Mouse (Mus musculus) layer of hippocampus, adult 2 months (tissue): ENCODE measurements around the gene Npw. TPM values are rescaled to one million over a fixed set of nuclear protein-coding genes. Genes with fewer than 3 reads are reported as not detected.
"Not testable (repeated sequence)": the region's sequence is repeated elsewhere in the genome, so short reads cannot be mapped to it uniquely, and the experiment has no call there.

Experiments used
- DNase-seq, 2 experiments: peaks; one replicate each; pipeline ENCODE4 v3.0.0; 2022; ENCODE audit warnings: low spot score in 2 of 2
- H3K27ac ChIP-seq: fragments of 200-600 bp; 2 replicates; pipeline ENCODE4 v1.8.1; 2022
- H3K4me3 ChIP-seq: fragments of 200-600 bp; 2 replicates; pipeline ENCODE4 v1.8.1; 2022; ENCODE audit warnings: mild to moderate bottlenecking
- CTCF ChIP-seq: fragments of 200-600 bp; conservative IDR thresholded peaks from 2 replicates; pipeline ENCODE4 v1.8.1; 2022; ENCODE audit warnings: antibody characterized with exemption, mild to moderate bottlenecking, moderate library complexity
- total RNA-seq, 2 experiments: library from RNA; stranded (reverse); gene quantifications; 2 replicates each; pipeline ENCODE4 v1.2.3; 2021

Npw gene
- total RNA-seq, 2 experiments from 2014 or later: 2.0 to 2.3 TPM

DNA sequence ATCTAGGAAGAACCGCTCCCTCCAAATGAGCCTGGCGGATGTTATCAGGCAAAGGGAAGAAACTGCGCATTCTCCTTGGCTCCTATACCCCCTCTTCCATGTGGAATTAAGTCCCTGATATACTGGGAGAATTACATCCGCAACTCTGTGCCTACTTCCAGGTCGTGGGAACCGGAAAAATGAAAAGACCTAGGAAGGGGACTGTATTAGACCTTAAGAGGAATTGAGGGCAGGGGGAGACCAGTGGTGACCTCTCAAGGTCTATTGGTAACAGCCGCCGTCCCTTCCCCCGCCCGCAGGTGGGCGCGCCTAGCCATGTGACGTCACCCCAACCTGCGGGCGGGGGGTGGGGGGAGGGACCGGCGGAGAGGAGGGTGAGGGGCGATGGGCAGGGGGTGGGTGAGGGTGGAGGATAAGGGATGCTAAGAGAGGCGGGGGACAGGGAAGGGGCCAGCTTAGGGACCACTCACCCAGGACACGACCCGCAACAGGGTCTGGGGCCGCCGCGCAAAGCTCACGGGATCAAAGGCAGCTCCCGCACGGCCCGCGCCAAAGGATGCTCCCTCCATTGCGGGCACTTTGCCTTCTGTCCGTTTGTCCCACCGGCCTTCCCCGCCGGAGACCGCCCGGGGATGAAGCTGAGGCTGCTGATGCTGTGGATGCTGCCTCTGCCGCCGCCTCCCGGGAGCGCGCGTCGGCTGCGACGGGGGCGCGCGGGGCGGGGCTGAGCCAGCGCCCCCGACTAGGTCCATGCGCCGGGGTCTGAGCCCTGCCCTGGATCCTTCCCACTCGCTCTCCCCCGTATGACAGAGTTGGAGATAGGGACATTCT, 31.2 kb upstream of the Npw start, which contains the start of gene Syngr3:
Gene Syngr3, minus strand, starts transcription at position 705 of the 831 bp plus-strand sequence.
- peak within 1 kb of the TSS; percentile 89 for H3K4me3 ChIP-seq
- H3K27ac ChIP-seq: peak within 1 kb of the TSS; percentile 98
- peak in 1 of 2 experiments; percentile 55 for DNase-seq
- TF ChIP-seq CTCF: no peak; the same call in 1 of the 2 replicates

DNA sequence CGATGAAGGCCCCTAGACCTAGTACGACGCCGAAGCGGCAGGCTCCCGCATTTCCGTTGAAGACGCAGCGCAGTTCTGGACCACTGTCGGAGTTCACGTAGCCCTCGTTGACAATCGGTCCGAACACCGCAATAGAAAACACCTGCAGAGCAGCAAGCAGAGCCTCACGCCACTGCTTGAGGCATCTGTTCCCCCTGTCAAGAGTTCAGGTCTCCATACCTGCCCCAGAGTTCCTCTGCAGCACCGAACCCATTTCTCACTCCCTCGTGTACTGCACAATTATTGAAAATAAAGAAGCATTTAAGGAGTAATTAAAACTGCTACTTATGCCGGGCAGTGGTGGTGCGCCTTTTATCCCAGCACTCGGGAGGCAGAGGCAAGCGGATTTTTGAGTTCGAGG, 29.3 kb upstream of the Npw start:
- TF ChIP-seq CTCF: no peak
- H3K27ac ChIP-seq: no peak overlapping the region
- DNase-seq: no peak
- peak overlapping the region; percentile 89 for H3K4me3 ChIP-seq

DNA sequence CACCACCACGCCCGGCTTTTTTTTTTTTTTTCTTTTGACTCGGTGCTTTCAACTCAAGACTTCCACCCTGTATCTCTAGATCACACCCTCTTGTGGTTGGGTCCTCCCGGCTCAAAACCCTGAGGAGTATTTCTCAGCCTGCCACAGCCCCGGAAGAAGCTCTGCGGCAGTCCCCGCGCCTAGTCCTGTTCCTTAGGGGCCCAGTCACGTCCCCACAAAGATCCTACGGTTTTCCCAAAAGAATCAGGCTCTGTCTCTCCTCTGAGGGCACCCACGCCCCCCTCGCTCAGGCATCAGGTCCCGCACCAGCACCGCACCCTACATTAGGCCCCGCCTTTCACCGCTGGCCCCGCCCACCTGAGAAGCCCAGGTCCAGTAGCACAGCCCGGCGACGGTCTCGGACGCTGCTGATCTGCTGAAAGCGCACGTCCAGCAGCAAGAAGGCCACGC, 28.9 kb upstream of the Npw start:
- H3K27ac ChIP-seq: no peak overlapping the region
- peak overlapping the region; percentile 89 for H3K4me3 ChIP-seq
- TF ChIP-seq CTCF: no peak
- no peak for DNase-seq

DNA sequence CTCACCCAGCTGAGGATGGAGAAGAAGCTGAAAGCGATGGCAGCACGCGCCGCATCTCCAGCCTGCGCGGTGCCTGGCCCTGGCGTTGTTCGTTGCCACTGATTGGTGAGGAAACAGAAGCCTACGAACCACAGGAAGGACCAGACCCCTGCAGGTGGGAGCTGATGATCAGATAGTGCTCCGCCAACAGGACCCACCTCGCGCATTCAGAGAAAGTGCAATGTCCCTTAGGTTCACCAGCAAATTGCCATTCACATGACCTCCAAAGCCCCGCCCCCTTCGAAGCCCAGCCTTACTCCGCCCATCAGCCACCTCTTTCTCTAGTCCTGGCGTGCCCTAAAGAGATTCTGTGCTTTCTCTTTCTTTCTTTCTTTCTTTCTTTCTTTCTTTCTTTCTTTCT, 28.3 kb upstream of the Npw start:
- no peak for DNase-seq
- Histone ChIP-seq H3K27ac (no peak overlapping the region), H3K4me3 (no peak overlapping the region)
- TF ChIP-seq CTCF: no peak

DNA sequence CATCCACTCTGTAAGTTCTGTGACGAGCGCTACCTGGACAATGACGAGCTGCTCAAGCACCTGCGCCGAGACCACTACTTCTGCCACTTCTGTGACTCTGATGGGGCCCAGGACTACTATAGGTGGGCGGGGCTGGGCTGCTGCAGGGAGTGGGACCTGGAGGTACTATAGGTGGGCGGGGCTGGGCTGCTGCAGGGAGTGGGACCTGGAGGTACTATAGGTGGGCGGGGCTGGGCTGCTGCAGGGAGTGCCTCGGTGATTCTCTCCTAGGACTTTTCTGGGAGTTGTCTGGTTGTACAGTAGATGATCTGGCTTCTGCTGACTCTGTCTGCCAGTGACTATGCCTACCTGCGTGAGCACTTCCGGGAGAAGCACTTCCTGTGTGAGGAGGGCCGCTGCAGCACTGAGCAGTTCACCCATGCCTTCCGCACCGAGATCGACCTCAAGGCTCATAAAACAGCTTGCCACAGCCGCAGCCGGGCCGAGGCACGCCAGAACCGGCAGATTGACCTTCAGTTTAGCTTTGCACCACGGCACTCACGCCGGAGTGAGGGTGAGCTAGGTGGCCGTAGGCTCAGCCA, 19.3 kb upstream of the Npw start:
- no peak for DNase-seq
- no peak for TF ChIP-seq CTCF
- no peak overlapping the region for H3K4me3 ChIP-seq
- no peak overlapping the region for H3K27ac ChIP-seq

DNA sequence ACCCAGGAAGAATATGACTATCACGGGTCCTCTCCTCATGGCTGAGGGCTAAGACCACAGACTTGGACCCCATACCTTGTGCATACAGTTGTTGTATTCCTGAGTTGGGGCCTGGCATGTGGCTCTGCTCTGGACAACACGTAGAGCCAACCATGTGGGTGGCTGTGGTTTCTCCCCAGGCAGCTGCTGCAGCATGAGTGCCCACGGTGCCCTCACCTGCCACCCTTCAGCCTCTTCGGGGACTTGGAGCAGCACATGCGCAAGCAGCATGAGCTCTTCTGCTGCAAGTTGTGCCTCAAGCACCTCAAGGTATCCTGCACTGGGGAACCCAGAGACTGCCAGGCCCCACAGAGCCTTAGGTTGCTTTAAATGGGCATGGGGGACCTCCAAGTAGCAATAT, 18.6 kb upstream of the Npw start:
- TF ChIP-seq CTCF: no peak
- Histone ChIP-seq H3K4me3 (no peak overlapping the region), H3K27ac (no peak overlapping the region)
- no peak for DNase-seq

DNA sequence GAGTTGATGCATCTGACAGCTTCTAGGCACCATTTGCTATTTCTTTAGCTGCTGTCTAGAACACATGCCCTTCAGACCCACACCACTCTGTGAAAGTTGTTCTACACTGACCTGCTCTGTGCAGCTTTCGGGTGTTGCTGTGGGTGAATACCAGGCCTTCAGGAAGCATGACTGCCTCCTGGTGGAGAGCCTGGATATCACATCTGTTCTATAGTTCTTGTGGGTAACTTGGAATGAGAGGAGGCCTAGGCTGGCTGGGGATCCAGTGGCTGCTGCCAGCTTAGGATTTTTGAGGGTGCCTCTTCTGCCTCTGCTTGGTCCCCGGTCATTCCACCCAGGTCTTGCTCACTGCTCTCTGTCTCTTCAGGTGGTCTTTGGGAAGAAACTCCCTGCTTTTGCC, 17.9 kb upstream of the Npw start:
- Histone ChIP-seq H3K4me3 (no peak overlapping the region), H3K27ac (no peak overlapping the region)
- peak; percentile 86 for TF ChIP-seq CTCF
- peak in 1 of 2 experiments; percentile 71 for DNase-seq

DNA sequence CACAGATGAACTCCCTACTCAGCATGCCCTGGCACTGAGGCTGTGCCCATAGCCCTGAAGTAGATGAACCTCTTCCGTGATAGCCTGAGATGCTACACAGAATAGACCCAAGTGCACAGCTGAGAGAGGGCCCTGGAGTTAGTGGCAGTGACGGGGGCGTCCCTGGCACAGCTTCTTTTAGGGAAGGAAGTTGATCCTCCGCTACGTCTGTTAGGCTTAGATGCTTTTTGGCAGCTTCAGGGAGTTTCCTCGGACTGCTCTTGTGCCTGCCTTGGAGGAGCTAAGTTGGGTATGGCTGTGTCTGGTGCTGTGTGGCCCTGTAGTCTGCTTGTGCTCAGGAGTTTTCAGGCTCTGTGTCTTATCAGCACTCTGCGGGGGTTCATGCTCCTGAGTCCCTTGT, 16.0 kb upstream of the Npw start:
- peak; percentile 51 to 75 for DNase-seq
- Histone ChIP-seq H3K4me3 (no peak overlapping the region), H3K27ac (no peak overlapping the region)
- no peak for TF ChIP-seq CTCF

DNA sequence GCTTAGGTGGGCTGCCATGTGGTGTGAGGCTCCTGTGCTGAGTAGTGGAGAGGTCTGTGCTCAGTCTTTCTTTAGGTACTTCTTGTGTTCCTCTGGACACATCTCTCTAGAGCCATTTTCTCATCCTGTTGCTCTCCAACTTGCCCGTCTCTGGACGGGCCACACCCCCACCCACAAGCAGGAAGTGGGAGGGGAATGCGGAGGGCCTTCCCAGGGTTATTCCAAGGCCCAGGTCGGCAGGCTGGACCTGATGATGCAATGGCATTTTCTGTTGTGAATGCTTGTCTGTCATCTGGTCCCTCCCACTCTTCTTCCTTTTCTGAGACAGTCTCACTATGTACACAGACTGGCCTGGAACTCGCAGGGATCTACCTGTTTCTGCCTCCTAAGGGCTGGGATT, 13.9 kb upstream of the Npw start:
- no peak for TF ChIP-seq CTCF
- DNase-seq: no peak
- no peak overlapping the region for H3K4me3 ChIP-seq
- H3K27ac ChIP-seq: no peak overlapping the region

DNA sequence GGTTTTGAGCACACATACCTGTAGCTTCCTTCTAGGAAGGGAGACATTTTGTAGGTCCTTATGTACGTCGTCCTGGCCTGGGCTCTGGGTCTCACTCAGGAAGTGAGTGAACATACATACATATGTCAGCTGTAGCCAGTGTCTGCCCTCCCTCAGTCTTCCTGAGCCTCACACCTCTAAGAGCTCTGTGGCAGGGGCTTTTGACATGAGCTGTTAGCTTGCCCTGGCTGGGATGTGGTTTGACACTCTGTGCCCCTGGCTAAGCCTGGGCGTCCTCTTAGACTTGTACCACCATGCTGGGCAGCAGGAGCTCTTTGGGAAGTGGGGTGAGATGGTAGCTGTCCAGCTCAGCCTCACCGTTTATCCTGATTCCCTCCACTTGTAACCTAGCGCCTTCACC, 13.1 kb upstream of the Npw start:
- no peak overlapping the region for H3K27ac ChIP-seq
- DNase-seq: no peak
- peak overlapping the region; percentile 1; the same call in 1 of the 2 replicates for H3K4me3 ChIP-seq
- TF ChIP-seq CTCF: no peak

DNA sequence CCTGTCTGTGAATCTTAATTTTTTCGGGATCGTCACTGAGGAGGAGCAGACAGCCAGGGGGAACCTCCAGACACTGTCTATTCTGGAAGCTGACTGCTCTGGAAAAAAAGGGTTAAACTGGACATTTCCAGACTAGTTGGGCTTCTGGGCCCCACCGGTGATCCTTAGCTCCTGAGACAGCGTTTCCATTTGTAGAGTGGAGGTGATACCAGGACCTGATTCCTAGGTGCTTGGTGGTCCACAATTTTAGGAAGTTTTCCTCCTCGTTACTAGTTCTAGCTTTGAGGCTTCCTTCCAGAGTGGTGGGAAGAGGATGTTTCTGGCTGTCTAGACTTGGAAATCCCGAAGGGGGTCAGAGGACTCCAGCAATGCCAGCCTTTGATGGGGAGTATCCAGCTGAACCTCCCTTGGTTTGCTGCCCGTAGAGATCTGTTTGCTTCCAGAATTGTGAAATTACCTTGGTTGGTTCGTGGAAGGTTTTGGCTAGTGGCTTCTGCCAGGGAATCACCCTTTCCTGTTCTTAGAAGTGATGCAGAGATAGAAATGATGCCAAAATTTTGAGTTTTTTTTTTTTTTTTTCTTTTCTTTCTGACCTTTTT, 12.1 kb upstream of the Npw start:
- H3K27ac ChIP-seq: peak overlapping the region; percentile 94

DNA sequence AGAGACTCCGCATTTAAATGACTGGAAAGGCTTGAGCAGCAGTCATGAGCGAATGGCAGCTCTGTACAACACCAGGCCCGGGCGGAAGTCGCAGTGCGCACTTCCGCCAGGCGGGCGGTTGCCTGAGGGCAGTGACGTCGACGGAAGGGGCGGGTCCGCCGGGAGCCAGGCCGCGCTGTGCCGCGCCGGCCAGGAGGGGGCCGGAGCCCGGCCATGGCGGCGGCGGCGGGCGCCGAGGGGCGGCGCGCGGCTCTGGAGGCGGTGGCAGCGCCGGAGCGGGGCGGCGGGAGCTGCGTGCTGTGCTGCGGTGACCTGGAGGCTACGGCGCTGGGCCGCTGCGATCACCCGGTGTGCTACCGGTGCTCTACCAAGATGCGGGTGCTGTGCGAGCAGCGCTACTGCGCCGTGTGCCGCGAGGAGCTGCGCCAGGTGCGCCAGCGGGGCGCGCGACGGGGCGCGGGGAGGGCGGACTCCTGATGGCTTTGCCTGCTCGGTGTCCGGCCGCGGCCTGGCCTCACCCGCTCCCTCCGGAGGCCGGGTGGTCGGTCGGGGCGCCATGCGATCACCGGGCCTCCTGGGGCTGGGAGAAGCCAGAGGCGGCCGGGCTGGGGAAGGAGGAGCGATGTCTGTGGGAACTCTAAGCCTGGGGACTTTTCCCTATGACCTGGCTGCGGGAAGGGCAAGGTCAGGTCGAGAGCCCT, 11.4 kb upstream of the Npw start, which contains the start of gene Zfp598:
Gene Zfp598, plus strand, starts transcription at position 143 of the 701 bp plus-strand sequence.
- Histone ChIP-seq H3K4me3 (peak within 1 kb of the TSS; percentile 90), H3K27ac (peak within 1 kb of the TSS; percentile 94)
- peak; percentile 66 for TF ChIP-seq CTCF
- DNase-seq: peak; percentile 95 to 97

More for the DNA sequence above, 12.1 kb upstream of the Npw start:
- H3K4me3 ChIP-seq: peak overlapping the region; percentile 90
- TF ChIP-seq CTCF: no peak
- no peak for DNase-seq

DNA sequence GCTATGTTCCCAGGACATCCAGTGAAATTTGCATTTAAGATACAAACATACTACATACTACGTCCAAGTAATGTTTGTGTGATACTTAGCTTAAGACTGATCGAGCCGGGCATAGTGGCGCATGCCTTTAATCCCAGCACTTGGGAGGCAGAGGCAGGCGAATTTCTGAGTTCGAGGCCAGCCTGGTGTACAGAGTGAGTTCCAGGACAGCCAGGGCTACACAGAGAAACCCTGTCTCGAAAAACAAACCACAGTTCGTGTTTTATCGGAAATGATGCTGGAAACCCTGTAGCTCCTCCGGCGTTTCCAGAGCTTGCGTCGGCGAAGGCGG, 10.9 kb upstream of the Npw start:
- DNase-seq: not testable (repeated sequence)

More for the DNA sequence above, 10.9 kb upstream of the Npw start:
- Histone ChIP-seq H3K27ac (peak overlapping the region; percentile 83), H3K4me3 (peak overlapping the region; percentile 90)
